Mouse (Mus musculus) kidney, adult 8-10 months (tissue): Measurements from ENCODE around the gene Bpi.
A peak's percentile ranks its signal among the peaks of the same experiment; 100 is the strongest.

Experiments
- DNase-seq, 2 experiments: peaks; one replicate each; pipeline ENCODE4 v3.0.0; 2022

Bpi gene

DNA sequence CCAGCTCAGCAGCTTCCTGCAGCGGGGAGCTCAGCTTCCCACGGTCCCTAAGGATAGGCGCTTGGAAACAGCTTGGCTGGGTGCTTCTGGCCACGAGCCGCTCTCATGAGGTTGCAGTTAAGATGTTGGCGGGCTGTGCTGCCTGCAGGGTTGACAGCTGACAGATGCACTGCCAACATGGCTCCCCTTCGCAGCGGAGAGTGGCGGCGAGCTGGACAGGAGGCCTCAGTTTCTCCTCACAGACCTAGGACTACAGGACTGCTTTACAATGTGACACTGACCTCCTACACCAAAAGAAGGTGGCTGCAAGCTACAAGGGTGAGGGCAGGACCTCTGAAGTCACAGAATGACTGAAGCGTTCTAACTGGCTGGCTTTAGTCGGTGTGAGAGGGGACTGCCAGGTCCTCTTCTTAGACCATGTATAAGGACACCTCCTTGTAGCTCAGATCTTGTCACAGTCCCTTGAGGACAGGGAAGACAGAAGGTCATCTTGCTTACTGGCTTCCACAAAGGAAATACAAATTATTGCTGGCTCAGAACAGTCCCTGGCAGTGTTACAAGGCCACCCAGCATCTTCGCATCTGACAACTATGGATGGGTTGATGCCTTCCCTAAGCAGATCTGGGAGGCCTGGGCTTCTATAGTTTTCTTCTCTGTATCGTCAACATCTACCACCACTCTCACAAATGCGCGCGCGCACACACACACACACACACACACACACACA, 15.6 kb upstream of the Bpi start:
- no peak for DNase-seq

DNA sequence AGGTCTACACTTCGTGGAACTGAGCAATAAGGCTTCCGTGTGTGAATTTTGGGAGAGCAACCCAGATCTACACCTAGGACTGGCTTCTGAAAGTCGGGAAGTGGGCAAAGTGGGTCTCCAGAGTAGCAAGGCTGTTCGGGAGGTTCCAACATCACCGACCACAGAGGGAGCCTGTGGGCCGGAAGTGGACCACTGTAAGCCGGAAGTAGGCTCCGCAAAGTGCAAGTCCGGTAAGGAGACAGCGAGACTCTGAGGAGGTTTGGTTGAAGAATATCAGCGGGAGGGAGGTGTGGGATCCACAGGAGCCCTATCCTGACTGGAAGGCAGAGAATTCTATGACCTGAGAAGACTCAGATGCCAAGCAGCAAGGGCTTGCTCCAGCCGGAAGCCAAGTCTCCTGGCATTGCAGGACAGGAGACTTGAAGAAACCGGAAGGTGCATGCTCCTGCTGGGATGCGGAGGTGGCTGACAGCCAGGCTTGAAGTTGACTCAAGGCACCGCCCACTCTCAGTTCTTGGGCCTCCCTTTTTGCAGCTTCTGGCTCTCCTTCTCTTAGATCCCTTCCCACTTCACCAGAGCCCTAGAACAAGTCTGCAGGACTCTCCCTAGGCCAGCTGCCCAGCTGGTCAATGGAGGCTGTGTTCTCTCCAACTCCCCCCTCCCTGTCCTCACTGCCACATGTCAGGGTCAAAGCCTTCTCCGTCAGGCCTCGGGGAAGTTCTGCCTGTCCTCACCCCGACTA, 14.6 kb upstream of the Bpi start:
- DNase-seq: no peak

DNA sequence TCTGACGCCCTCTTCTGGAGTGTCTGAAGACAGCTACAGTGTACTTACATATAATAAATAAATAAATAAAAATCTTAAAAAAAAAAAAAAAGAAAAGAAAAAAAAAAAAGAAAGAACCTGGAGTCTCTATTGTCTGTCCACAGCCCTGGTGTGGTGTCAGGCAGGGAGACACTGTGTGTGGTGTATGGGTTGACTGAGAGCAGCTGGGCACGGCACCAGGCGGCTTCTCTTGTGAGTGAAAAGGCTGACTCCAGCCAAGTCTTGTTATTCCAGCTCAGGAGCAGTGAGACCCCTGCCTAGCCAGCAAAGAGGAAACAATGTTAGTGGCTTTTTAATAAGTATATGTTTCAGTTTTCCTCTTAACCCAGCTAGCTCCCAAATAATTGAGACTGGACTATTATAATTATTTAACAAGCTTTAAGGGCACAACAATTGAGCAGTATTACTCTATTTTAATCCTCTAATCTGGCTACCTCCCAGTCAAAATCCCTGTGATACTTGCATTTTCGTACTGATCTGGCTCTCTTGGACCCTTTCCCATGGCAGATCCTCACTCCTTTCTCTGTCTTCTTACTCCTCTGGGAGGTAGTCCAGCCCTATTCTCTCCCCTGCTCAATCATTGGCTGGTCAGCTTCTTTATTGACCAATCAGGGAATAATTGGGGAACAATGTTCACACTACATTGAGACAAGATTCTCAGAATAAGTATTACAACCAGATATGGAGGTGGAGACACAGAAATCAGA, 12.6 kb upstream of the Bpi start:
- no peak for DNase-seq

DNA sequence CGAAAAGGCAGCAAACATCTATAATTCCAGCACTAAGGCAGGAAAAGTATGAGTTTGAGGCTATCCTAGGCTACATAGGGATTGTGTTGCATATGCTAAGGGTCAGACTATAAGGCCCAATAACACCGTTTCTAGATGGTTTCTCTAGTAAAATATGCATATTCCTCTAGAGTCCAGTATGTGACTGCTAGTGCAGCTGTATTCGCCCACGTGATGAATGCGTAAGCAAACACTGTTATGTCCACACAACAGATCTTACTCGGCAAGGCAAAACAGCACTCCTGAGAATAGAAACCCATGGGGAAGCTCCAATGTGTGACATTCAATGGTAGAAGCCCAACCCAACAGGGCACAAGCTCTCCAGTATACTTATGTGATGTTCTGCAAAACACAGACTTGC, 10.0 kb upstream of the Bpi start:
- DNase-seq: no peak

DNA sequence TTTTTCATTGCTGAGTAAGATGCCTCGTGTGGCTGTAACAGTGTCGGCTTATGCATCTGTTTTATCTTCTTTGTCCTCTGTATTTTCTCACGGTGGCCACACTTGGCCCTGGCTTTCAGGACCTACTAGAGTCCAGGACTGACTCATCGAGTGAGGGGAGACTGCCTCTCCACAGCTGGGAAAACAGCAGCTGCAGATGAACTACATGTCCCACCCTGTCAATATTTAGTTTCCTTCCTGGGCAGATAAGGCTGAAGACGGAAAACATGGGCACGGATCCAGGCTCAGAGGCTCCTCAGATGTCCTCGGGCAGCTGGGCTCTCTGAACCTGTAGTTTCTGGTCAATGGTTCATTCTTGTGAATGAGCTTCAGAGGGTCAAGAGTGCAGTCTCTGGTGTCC, 9.6 kb upstream of the Bpi start:
- peak in 1 of 2 experiments; percentile 25 for DNase-seq

DNA sequence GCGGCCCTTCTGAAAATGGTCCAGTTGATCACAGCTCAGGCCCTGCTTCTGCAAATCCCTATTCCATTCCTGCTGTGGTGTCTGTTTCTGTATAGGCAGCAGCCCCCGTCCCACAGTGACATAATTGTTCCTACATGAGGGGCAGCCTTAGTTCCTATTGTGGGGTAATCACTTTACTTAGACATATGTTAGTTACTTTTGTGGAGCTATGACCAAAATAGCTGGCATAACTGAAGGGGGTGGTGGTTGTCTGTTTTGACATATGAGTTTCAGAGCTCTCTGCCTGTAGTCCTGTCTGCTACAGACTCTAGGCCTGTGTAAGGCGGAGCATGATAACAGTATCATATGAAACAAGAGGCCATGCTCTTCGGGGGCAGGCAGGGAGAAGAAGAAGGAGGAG, 7.3 kb upstream of the Bpi start:
- DNase-seq: no peak

DNA sequence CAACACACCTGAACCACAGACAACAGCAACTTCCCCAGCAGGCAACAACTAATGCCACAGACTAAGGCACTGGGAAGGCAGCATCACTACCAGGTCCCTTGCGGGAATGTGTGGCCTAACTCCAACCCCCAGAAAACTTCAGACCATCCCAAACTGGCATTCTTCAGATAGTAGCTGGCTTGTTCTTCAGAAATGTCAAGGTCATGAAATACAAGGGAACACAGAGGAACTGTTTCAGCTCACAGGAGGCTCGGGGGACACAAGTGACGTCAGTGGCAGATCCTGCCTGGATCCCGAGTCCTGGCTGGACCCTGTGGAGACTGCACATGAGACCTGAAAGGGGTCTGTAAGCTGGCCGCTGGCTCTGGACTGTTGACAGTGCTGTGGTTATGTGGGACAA, 4.1 kb upstream of the Bpi start:
- DNase-seq: no peak

DNA sequence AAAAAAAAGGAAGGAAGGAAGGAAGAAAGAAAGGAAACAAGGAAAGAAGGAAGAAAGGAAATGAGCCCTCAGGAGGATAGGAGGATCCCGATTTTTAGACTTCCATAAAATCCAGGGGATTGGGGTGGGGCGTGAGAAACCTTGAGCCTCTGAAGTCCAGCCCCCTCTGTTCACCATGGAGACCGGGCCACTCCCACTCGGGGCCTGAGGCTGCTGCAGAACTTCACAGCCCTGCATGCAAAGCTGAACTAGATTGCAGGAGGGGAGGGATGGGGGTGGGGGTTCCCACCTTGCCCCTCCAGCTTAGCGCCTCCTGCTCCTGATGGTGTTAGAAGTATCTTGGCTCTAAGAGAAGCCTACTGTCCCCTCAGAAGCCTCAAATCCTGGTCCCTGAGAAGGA, 1.0 kb upstream of the Bpi start:
- no peak for DNase-seq

DNA sequence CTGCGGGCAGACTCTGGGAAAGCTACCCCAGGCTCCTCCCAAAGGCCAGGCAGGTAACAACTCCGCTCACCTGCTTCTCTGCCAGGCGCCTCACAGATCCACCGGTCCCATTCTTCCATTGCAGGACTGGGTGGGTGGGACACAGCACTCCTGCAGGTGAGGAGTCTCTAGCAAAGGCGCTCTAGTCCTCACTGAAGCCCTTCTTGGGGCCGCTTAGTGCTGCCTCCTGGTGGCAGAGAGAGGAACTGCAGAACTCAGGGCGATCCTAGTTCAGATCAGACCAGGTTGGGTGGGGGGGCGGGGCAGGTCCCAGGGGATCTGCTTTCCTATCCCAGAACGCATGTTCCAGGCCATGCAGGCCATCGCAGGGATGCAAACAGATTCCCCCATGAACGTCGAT, 887 bp downstream of the Bpi start:
- peak; percentile 48 to 76 for DNase-seq

DNA sequence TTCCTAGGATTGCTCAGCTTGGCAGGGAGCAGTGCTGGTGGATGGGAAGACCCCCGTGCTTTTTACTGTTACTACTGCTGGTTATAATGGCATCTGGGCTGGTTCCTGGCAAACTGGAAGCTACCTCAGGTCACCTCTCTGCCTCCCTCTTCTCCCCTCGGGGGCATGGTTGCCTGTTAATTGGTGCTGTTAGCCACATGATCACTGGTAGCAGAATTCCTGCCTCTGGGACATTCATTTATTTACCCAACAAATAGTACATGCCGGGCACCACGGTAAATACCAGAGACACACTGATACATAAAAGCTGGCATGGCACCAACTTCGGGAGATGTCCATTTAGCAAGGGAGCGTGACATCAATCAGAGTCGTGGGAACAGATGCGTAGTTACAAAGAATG, 1.6 kb downstream of the Bpi start:
- DNase-seq: no peak

DNA sequence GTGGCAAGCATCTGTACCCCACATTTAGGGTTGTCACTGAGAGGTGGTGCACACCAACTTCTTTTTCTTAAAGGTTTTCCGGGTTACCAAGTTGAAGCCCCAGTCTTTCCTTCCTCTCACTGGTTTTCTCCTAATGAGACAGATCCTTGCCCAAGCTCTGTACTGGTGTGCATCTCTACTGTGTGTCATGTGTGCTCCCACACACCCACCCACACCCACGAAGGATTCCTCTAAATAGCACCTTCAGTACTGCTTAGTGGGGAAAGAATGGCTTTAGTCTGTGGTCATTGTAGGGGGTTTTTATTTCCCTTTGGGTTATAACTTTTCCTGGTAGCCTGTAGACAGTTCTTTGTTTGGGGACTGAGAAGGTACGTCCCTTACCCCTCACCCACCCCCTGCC, 7.0 kb downstream of the Bpi start:
- no peak for DNase-seq

DNA sequence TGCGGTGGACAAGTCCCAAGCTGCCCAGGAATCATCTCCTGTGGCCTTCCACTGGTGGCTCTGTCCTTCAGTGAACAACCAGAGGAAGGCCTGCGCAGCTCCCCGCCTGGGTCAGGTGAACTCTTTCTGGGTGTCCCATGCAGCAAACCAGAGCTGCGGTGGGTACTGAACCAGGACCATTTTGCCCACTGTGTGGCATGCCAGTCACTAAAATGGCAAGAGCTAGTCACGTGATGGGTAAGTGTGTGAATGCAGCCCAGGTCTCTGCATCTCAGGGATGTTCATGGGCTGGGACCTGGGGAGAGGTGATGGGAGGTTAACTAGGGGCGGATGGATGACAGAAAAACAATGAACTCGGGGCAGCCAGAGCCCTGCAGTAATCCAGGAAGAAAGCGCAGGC, 12.1 kb downstream of the Bpi start:
- no peak for DNase-seq

DNA sequence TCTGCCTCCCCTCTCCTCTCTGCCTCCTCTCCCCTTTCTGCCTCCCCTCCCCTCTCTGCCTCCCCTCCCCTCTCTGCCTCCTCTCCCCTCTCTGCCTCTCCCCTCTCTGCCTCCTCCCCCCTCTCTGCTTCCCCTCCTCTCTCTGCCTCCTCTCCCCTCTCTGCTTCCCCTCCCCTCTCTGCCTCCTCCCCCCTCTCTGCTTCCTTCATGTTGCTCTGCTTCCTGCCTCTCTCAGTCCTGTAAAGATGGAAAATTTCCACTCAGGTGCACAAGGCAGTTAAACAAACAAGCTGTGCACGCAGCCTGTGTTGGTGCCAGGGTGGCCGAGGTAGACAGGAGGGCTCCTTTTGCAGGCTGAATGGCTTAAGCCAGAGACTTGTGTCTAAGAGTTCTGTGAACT, 15.8 kb downstream of the Bpi start:
- peak; percentile 16 to 27 for DNase-seq

DNA sequence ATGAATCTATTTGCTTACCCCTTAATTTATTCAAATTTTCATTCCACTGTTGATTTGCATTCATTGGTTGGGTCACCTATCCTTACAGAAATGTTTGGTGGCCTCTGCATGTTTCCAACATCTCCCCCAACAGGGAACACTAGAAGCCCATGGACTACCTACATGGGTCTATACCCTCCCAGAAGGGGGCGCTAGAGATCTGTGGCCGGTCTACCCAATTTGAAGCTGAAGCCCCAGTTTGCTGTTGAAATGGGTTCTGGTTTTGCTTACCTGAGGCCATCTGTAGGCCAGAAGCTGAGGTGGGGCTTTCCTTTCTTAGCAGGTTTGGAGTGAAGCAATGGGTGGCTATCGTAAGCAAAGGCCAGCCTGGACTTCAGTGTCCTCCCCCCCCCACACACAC, 17.5 kb downstream of the Bpi start:
- no peak for DNase-seq

DNA sequence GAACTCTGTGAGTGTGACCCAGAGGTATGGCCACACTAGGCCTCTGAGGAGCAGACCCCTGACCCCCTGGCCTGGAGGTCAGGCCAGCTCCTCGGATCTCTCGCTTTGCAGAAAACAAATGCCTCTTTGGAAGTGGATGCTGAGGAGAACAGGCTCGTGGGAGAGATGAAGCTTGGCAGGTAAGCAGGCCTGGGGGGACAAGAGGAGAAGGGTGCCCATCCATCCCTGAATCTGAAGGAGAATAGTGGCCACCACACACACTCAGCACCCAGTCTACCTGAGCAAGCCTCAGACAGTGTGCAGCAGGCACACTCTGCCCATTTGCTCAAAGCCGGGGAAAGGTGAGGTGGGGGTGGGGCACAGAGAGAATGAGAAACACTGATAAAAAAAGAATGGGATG, 17.9 kb downstream of the Bpi start:
- no peak for DNase-seq

DNA sequence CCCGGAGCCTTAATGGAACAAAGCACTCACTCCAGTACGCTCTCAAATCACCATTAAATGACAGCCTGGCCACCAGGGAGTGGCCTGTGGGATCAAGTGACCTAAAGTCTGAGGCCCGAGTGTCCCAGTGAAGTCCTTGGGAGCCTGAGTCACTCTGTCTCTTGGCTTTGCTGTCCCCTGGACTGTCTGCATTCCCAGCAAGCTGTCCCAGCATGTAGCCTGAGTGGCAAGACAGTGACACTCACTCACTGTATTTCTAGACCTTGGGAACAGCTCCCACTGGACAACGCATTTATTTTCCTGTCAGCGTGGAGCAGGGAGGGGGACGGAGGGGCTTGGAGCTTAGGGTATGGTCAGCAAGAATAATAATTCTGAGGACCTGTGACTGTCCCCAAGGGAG, 18.6 kb downstream of the Bpi start:
- DNase-seq: no peak

DNA sequence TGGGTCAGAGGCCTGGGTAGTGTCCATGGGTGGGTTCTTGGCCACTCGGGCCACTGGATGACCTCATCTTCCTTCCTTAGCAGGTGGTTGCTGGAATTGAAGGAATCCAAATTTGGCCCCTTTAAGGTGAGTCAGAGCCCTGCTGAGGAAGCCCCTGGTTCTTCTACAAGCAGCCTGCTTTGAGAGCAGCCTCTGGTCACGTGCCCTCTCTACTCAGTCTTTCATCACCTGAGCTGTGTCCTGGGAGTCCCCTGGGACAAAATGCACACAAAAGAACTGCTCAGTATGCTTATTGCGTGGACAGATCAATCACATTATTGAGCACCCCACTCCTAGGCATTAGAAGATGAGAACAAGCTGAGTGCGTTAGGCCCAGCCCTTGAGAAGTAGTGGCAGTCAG, 19.0 kb downstream of the Bpi start:
- no peak for DNase-seq

DNA sequence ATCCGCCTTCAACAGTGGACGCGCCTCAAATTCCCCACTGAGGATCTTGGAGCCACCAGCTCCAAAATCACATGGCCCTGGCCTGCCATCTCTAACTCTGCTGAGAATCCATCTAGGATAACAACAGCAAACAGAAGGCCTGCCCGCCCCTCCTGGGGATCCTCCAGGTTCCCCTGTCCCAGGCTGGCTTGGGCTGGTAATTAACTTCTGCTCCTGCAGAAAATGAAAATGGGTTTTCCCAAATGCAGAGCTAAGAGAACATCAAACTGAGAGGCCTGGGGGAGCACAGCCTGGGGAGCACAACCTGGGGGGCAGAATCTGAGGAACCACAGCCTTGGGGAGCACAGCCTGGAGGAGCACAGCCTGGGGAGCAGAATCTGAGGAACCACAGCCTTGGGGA, 21.8 kb downstream of the Bpi start:
- DNase-seq: no peak

DNA sequence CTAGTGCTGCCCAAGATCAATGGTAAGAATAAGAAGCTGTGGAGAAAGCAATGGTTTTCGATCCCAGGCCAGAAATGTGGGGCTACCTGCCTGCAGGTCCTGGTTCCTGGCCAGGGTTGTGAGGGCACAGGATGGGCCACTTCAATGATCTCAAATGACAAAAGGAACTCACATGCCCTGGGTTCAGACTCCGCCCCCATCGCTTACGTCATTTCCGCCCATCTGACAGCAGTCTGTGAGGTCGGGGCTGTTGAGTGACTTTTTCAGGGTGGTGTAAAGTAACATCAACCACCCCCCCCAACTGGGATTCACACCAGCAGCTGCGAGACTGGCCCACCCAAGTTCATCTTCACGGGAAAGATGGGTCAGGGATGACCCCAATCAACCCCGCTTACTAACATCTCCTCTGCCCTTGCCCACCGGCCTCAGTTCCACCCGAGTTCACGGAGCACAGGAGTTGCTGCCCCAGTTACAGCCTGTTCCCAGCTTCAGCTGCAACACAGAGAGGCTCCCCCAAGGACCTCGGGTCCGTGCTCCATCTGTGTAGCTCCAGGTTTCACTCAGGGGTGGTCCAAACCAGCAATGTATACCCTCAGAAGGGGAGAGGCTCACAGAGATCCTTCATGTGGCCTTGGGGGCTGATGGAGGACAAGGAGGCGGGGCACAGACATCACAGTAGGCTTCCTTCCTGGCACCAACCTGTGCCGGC, 23.8 kb downstream of the Bpi start:
- DNase-seq: no peak

DNA sequence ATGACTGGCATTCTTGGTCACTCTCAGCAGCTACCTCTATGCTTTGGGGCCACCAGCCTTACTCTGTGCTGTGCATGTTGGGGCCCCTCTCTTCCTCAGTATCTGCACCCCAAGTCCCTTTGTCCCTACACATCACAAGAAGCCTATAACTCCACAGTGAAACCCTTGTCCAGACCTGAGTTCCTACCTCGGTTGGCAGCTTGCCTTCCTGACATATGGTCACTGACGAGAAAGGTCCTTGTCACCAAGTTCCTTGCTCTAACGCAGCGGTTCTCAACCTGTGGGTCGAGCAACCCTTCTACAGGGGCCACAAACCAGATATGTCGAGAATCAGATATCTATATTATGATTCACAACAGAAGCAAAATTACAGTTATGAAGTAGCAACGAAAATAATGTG, 25.2 kb downstream of the Bpi start:
- DNase-seq: no peak

DNA sequence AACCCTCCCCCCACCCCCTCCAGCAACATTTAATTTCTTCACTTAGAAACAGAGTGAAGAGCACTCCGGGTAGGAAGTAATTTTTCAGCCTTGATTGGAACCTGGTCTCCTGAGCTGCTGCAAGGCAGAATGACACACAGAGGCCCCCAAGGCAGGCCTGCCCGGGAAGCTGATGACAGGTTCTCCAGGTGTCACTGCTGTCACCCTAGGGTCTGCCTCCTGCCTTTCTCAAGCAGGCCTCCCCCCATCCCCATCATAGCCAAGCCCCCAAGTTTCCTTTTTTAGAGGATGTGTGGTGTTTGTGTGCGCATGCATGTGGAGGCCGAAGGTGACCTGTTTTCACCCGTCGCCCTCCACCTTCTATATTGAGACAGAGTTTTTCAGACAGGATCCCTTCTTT, 25.9 kb downstream of the Bpi start:
- no peak for DNase-seq

DNA sequence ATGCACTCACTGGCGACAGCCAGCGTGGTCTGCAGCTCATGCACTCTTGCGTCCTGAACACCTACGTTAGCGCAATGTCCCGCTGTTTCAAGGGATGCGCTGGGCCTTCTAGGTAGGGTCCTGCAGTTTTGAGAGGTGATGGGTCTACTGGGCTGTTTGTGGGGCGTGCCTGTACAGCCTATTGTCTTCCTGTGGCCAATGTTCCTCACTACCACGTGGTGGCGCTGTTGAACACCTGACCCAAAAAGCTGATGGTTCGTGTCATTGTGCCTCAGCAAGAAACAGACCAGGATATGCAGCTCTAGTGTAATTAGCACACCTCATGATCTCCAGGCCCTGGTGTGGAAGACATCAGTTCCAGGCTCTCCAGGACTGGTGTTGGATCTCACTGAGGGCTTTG, 26.7 kb downstream of the Bpi start:
- peak; percentile 17 to 53 for DNase-seq

DNA sequence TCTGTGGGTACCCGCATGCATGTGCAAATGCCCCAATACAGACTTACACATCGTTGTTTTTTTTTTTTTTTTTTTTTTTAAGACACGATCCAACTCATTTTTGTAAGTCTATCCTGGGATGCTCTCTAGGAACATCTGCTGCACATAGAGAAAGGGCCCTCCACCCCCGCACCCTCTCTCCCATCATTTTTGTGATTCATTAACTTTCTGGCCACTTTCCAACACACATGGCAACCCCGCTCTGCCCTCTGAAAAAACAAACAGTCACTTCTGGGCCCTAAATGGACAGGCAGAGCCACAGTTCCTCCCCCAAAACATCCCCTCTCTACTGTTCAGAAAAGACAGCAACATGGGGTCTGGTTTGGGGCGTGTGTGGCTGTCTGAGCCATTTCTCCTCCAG, 27.8 kb downstream of the Bpi start:
- DNase-seq: no peak

DNA sequence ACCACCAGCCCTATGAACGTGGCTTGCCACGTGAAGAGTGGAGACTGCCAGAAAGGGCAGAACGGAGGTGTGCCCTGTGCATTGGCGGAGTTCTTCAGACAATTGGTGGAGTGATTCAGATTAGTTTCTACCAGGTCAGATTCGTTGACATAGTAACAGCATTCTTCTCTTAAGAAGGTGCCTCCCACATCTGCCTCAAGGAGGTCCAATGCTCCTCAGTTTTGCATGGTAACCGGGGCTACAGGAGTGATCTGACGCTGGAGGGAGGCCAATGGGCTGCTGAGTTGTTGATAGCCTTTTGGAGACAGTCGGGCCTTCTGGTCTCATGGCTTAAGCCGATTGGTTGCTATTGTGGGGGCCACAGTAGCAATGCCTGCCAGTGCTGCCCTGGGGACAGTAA, 37.8 kb downstream of the Bpi start:
- no peak for DNase-seq
